Mouse (Mus musculus) testis, adult 2 months (tissue): ENCODE measurements around the gene Tap2.

Experiments
- CTCF ChIP-seq: fragments of 200-500 bp; IDR thresholded peaks from 2 replicates; pipeline ENCODE4 v1.5.1; 2012; ENCODE audit warnings: low read depth, mild to moderate bottlenecking, inconsistent platforms, low read length, moderate library complexity; ENCODE audit not compliant: control insufficient read depth, insufficient read depth, insufficient replicate concordance
- POLR2A ChIP-seq: fragments of 200-500 bp; IDR thresholded peaks from 2 replicates; pipeline ENCODE4 v1.6.1; 2012; ENCODE audit warnings: low read depth, mild to moderate bottlenecking, inconsistent platforms, low read length, moderate library complexity; ENCODE audit not compliant: control insufficient read depth

GRCm38 (mm10) chr17:34155534-34155933 is 47.8 kb upstream of the Tap2 start:
- no peak for TF ChIP-seq CTCF
- no peak for TF ChIP-seq POLR2A
